Mouse (Mus musculus) megakaryocyte-erythroid progenitor cell, adult 5-6 weeks (primary cell): ENCODE measurements around the gene Agpat3. TPM values are rescaled to one million over a fixed set of nuclear protein-coding genes. Genes with fewer than 3 reads are reported as not detected.
A peak's percentile ranks its signal among the peaks of the same experiment; 100 is the strongest.

ENCODE experiments used
- ATAC-seq: replicated peaks from 2 replicates; pipeline ENCODE4 v1.8.0; 2016; ENCODE audit warnings: mild to moderate bottlenecking, inconsistent platforms; ENCODE audit not compliant: severe bottlenecking, poor library complexity, low FRiP score, low TSS enrichment
- total RNA-seq, 2 experiments: library from RNA; stranded (forward) in 1 of 2; stranded (reverse) in 1 of 2; fragments of 200-1000, 215-1000 nt in 1 of 2; fragments of >200 nt in 1 of 2; fragmentation: Nextera tagmentation in 1 of 2; gene quantifications; 2 replicates each; pipeline ENCODE4 v1.2.3; 2014 to 2017

Gene Agpat3
- 20.4 and 22.9 TPM in 2 replicates for total RNA-seq (2014; fragmentation: Nextera tagmentation)
- 11.6 and 23.9 TPM in 2 replicates for total RNA-seq (2017)

DNA sequence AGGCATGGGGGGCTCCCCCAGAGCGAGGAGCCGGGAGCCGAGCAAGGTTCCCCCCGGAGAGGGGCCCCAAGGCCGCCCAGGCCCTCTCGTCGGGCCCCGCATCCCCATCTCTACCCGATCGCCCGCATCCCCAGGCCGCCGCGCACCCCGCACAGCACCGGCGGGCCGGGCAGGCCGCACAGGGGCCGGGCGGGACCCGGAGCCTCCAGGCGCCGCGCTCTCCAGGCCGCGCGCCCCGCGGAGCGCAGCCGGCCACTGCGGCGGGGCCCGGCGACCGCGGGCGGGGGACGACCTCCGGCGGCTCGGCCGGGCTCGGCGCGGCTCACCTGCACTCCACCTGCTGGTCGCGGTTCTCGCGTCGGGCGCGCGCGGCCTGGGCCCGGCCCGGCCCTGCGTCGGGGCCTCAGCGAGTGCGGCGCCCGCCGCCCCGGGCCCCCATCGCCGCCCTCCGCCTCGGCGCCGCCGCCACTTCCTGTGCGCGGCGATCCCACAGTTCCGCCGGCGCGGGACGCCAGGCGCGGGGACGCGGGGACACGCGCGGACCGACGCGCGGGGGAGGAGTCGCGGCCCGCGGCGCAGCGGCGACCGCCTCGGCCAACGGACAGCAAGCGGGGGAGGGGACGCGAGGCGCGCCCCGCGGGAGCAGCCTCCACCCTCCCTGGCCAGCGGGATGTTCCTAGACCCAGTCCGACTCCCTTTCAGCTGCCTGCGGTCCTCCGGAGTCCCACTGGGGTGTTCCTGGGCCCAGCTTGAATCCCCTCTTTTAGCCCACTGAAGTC is at the start of gene Agpat3:
Gene Agpat3, minus strand, starts transcription at position 603 of the 779 bp plus-strand sequence.
- peak; percentile 53 for ATAC-seq

DNA sequence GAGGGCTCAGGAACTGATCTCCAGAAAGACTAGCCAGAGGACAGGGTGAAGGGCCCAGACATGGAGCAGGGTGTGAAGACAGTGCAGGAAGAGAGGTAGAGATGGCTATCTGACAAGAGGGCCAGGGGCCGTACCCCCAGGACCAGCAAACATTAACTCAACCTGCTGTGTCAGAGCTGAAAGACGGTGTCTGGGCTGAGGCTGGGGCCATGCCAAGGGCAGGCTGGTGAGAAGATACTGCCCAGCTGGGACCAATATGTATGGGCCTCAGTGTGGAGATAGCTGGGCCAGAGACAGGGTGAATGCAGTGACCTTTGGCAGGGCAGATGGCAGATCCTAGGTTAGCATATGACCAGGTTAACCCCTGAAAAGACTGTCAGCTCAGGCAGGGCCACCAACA is 48.8 kb upstream of the Agpat3 start:
- ATAC-seq = no peak

DNA sequence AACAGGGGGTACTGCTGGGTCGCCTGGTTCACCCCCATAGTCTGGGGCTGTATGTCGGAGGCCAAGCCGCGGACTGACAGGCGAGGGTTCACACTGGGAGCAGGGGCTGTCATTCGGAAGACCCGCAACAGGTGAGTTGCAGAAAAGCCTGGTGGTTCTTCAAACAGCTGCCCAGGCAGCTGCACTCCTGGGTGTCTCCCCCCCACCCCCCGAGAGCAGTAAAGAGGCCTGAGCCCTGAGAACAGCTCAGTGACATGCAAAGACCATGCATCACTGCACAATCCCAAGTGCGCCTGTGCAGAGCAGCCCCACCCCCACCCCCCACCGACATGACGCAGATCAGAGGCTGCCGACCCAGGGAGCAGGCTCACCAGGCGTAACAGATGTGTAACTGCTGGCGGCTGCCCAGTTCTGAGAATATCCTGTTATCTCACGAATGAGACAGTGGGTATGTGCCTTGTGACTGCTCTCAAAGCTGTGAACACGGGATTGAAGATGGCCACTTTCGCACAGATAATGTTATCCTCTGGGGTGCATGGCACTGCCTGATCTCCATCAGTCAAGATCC is 46.9 kb upstream of the Agpat3 start:
- ATAC-seq = peak; percentile 78

DNA sequence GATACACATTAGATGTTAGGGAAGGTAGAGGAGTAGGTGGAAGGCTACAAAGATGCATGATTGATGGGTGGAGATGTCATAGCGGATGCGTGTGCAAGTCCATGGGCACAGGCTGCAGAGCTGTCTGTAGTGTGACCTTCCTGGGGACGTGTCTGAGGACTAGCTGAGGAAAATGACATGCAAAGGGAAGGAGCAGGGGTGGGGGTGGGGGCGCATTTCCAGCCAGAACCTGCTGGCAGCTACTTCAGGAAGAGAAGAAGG is 44.3 kb upstream of the Agpat3 start:
- ATAC-seq = no peak

DNA sequence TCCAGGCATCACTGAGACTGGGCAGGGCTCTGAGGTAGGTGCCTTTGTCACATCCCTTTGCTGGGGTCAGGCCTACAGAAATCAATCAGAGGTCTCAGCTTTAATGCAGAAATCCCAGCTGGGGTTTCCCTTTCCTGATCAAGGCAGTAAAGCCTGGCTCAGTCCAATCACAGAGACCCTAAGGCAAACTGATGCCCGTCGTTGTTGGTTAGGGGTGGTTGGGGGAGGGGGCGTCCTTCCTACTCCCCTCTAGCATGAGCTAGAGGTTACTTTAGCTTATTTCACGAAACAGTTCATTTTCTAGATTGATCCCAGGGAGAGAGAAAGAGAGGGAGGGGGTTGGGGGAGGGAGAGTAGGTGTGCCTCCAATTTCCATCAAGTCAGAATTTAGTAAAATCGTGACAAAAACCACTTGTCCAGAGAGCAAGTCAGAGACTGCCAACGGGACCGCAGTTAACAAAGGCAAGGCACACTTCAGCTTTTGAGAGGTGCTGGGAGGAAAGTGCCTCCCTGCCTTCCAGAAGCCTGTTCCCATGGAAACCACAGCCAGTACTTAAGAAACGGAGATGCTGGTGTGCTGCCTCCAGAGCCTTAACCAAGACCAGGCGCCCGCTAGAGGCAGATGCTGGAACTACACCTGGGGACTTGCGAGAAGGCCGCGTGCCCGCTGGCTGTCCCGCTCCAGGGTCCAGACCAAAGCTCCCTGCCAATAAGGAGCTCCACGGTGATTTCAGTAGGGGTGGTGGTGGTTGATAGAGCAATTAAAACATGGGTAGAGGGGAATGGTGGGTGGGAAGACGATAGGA is 43.7 kb upstream of the Agpat3 start:
- peak; percentile 44 for ATAC-seq

DNA sequence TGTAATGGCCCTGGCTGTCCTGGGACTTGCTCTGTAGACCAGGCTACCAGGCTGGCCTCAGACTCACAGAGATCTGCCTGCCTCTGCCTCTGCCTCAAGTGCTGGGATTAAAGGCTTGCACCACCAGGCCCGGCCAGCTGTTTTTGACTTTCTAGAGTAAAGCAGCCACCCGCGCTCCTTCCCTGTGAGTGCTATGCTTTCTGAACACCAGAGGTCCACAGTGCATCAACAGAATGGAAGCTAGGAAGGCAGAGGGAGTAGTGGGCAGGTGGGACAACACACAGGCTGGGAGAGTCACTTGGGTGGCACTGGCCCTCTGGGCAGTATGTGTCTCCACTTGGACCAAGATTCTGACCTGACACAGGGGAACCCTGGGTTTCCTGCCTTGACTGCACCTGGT is 43.1 kb upstream of the Agpat3 start:
- ATAC-seq = no peak

DNA sequence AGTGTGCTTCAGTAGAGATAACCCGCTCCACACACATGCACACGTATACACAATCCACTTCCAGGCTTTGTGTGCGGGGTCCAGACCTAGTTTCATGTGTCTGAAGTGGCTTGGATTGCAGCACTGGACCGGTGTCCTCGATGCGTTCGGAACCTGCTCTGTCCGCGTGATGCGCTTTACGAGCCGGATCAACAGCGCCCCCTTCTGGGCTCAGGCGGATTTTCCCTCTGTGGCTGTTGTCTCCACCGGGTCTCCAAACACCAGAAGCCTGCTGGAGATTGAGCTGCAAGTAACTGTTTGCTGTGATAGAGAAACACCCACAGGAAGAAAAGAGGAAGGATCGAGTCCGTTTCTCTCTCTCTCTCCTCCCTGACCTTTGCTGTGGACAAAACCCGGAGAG is 39.8 kb upstream of the Agpat3 start:
- ATAC-seq = peak; percentile 67

DNA sequence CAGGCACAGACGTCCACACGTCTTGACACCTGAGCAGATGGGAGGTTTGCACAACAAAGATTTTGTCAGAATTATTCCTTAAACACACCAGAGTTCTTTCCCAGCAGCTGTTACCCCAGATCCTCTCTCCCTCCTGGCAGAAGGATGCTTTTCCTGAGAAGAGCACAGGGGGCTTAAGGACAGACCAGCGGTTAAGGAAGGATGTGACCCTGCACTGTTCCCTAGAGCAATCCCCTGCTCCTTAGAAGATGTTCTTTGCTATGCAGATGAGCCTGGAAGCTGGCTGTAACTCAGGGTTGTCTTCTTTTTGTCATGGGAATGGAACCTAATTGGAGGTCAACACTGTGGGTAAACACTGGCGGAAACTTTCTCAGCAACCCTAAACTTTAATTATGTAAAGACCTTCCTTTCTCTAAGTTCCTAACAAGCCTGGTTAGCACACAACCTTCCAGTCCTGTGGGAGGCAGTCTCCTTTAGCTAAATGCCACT is 38.7 kb upstream of the Agpat3 start:
- ATAC-seq = no peak

DNA sequence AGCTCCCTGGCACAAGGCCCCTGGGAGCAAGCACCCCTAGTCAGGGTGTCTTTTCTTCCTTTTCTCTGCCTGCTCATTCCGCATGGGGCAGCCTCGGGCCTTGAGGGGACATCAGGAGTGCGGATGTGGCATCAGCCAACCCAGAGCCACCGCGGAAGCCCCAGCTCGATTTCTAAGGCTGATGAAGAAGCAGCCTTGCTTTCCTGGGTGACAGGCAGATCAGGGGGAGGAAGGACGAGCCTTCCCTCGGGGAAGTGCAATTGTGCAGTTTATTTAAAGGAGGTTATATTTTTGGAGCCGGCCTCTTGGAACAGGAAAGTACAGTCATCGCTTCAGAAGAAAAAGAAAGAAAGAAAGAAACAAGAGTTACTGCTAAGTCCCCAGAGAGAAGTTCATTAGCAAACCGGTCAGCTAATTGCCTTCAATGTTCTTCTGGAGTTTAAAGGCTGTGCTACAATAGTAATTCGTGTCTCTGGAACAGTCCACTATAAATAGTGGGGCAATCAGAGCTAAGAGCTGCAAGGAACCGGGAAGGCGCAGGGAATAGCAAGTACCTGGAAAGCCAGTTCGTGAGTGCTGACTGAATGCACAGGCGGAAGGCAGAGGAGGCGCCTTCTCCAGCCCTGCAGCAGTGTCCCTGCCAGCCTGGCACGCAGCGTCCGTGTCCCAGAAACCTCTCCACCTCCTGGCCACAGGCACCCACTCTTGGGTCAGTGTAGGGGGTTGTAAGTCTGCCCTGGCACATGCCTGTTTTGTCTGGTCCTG is 36.1 kb upstream of the Agpat3 start:
- no peak for ATAC-seq

DNA sequence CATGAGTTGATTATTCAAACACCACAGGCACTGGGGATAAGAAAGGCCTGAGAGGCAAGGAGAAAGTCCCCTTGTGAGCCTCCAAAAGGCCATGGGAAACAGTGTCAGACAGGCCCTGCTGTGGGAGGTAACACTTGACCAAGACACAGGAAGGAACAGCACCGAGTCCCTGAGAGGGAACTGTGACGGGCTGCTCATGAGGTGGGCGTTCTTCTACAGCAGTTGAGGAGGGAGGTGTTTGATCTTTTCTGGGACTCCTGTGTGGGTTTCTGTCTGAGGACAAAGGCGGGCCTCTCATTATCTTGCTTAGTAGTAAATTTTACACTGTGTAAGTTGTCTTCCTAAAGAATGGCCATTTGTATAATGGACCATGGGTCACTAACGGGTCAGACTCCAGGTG is 33.2 kb upstream of the Agpat3 start:
- ATAC-seq = no peak

DNA sequence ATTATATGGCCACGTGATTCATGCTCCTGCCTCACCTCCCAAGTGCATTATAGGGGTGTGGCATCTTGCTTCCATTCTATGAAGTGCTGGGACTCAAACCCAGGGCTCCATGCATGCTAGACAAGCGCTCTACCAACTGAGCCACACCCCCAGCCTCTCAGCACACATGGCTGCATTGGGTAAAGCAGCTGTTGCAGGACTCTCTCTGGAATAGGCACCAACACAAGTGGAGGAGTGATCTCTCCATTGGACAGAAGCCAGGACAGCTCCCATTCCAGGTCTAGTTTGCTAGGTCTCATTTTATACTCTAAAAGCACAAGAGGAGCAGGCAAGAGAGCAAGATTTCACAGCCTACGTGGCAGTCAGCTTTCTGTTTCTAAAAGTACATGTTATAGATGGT is 31.3 kb upstream of the Agpat3 start:
- no peak for ATAC-seq

DNA sequence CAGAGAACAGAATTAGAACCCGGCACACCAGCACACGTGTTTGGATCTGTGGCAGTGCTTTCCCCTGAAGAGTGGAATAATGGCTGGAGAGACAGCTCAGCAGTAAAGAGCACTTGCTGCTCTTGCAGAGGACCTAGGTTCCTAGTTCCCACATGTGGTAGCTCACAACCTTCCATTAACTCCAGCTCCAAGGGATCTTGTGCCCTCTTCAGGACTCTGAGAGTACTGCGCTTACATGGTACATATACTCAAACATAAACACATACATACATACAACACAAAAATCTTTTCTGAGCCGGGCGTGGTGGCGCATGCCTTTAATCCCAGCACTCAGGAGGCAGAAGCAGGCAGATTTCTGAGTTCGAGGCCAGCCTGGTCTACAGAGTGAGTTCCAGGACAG is 26.2 kb upstream of the Agpat3 start:
- ATAC-seq = 0 out of 2 replicates have a peak, but pooled peaks have one; percentile 46

DNA sequence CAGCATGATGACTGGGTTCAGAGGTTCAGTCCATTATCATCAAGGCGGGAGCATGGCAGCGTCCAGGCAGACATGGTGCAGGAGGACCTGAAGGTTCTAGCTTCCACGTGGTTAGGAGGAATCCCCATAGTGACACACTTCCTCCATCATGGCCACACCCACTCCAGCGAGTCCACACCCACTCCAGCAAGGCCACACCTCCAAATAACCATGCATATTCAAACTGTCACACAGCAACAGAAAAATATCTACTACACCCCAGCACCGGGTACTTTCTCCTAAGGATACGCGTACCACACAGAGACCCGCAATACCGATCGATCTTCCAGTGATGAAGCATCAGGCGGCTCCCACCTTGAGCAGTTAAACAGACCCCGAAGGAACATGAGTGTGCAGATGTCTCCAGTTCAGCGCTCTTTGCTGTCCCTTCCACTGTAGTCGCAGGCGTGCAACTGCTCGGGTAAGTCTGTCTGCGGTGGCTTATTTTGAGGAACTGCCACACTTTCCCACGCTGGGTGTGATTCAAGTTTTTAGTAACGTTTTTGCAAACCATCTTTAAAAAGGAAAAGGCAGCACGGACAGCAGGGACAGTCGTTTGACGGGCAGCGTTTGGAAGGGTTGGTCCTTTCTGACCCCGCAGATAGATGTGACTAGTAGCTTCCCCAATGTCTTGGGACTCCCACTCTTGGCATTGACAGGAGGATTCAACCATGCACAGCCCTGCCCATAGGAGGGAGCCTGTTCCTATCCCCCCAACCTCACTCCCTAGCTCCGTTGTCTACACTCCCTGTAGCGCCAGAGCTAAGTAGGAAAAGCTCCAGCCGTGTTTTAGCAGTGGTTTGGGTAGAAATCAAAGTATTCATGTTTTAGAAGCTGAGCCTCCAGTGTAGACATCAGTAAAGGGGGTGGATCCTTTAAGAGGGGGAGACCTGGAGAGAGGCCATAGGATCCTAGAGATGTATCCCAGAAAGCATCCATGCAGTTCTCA is 20.7 kb upstream of the Agpat3 start:
- ATAC-seq = peak; percentile 83

DNA sequence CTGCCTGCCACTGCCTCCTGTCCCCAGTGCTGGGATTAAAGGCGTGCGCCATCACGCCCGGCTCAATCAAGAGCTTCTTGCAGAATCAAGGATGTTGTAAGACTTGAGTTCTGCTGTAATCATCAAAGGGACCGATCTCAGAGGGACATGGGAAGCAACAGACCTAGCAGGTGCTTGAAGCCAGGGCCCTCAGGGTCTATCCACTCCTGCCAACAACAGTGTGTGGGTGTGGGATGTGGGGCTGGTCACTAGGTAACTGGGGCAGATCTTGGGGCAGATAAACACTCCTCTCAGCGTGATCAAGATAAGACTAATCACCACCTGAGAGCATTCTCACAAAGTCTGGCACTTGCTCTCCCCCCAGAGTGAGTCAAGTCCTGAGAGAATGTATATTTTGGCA is 19.5 kb upstream of the Agpat3 start:
- no peak for ATAC-seq

DNA sequence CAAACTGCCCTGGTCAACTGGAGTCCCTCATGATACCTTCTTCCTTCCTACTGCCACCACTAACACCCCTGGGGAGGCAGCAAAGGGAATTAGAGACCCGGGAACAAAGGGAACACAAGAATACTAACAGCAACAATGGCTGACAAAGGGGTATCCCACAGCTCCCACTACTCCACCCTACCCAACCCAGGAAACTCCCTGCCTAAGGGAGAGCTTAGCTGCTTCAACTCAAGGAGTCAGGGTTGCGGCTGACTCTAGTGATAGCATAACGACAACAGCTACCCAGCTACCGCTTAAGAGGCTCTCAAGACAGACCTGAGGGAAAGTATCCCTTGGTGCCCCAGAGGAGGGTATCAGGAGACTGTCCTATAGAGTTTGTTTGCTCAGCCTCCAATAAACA is 15.3 kb upstream of the Agpat3 start:
- 0 out of 2 replicates have a peak, but pooled peaks have one; percentile 19 for ATAC-seq

DNA sequence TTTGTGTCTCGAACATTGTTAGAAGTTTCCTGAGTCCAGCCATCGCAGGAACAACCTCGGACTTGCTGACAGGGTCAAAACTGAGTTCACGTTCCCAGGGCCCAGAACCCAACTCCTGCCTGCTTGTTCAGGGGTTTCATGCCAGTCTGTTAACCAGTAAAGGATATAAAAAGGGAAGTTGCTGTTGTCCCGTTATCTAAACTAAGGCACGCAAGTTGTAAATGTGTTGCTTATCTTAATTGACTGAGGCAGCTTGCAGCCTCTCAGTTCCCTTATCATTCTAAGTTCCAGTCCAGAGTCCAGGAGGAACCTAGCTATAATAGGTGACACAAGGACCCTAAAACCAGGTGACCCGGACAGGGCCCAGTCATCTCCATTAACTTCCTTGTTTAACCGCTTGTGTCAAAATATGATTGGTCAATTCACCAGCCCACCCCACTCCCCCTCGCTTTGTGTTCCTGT is 14.6 kb upstream of the Agpat3 start:
- peak; percentile 91 for ATAC-seq

DNA sequence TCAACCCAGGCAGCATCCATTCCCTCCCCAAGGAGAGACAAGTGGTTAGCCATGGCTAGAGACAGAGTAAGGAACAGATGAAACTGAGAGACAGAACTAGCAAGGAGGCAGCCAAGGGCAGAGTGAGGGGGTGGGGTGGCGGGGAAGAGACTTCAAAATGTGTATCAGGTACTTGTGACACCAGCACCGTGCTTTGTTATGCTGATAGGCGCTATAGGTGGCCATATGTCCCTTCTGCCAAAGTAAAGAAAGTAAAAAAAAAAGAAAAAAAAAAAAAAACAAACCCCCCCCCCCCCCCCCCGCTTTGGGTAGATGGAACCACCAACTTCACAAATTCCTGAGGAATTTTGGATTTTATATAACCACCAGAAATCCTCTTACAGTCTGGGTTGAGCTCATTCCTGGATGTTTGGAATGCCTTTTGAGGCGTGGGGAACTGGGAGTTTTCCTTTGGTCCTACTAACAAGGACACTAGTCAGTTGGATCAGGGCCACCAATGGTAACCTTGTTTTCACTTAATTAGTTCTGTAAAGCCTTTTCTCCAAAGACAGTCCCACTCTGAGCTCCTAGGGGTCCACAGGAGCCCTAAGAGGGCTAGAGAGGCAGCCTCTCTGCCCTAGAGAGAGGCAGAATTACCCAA is 14.0 kb upstream of the Agpat3 start:
- peak; percentile 34 for ATAC-seq

DNA sequence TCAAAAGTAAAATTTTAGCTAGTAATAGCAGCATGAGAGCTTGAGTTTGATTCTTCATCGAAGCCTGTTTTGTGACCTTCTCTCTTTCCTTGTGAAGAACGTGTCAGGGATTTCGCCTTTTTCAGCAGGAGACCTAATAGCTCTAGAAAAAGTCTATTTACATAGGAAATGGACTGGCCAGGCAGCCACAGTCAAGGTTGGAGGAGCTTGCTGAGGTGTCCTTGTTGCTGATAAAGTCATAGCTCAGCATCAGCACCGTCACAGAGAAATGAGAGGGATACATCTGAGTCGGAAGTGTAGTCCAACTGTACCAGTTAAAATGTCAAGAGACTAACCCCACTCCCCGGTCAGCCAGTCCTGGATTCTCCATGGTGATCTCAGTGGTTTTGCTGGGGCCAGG is 13.3 kb upstream of the Agpat3 start:
- no peak for ATAC-seq
